Mouse (Mus musculus) neural tube, embryonic 11.5 days (tissue): ENCODE data around the gene Prrc2b. TPM values are rescaled to one million over a fixed set of nuclear protein-coding genes. Genes with fewer than 3 reads are reported as not detected.
A peak's percentile ranks its signal among the peaks of the same experiment; 100 is the strongest.

Experiments used
- ATAC-seq: fragments of 200-750 bp; cut with Nextera tagmentation; 2 replicates; pipeline ENCODE4 v1.8.0; 2017; ENCODE audit warnings: moderate number of reproducible peaks, mild to moderate bottlenecking, moderate TSS enrichment, moderate library complexity; ENCODE audit not compliant: insufficient read depth, low FRiP score, low TSS enrichment
- DNase-seq: peaks from one replicate; pipeline ENCODE4 v3.0.0-alpha.2; 2015; ENCODE audit warnings: low spot score
- H3K27ac ChIP-seq: fragments of 300-500 bp; sonication (generic); 2 replicates; pipeline ENCODE4 v1.5.1; 2014; ENCODE audit warnings: low read depth, mild to moderate bottlenecking, low read length
- H3K27me3 ChIP-seq: fragments of 300-500 bp; sonication (generic); 2 replicates; pipeline ENCODE4 v1.6.1; 2014; ENCODE audit warnings: mild to moderate bottlenecking, low read length, mixed read lengths; ENCODE audit not compliant: control insufficient read depth, insufficient read depth
- H3K36me3 ChIP-seq: fragments of 300-500 bp; sonication (generic); 2 replicates; pipeline ENCODE4 v1.6.1; 2014; ENCODE audit warnings: mild to moderate bottlenecking, low read length, moderate library complexity, mixed read lengths; ENCODE audit not compliant: control insufficient read depth, insufficient read depth
- H3K4me1 ChIP-seq: fragments of 300-500 bp; sonication (generic); 2 replicates; pipeline ENCODE4 v1.6.1; 2014; ENCODE audit warnings: low read length, mixed read lengths; ENCODE audit not compliant: control insufficient read depth, insufficient read depth
- H3K4me2 ChIP-seq: fragments of 300-500 bp; sonication (generic); 2 replicates; pipeline ENCODE4 v1.6.1; 2014; ENCODE audit warnings: low read depth, mild to moderate bottlenecking, moderate library complexity
- H3K4me3 ChIP-seq: fragments of 300-500 bp; sonication (generic); 2 replicates; pipeline ENCODE4 v1.5.1; 2014; ENCODE audit warnings: low read depth, low read length
- H3K9ac ChIP-seq: fragments of 300-500 bp; sonication (generic); 2 replicates; pipeline ENCODE4 v1.6.1; 2014; ENCODE audit warnings: mild to moderate bottlenecking, low read length
- H3K9me3 ChIP-seq: fragments of 300-500 bp; sonication (generic); 2 replicates; pipeline ENCODE4 v1.6.1; 2016; ENCODE audit warnings: low read length; ENCODE audit not compliant: control insufficient read depth
- WGBS: fragments of 180-500 bp; shearing (Covaris S2); extraction: QIAGEN DNeasy Blood & Tissue Kit; methylation state at CpG from one replicate; pipeline ENCODE4 v1.1.7; 2014; 5-methylcytosine and 5-hydroxymethylcytosine counted together
- polyA plus RNA-seq: library from polyadenylated mRNA; unstranded; fragments of >200 nt; fragmentation: Nextera tagmentation; extraction: Ambion mirVana; gene quantifications from 2 replicates; pipeline ENCODE4 v1.2.1, GENCODE M21; 2014

Gene Prrc2b
- polyA plus RNA-seq, 1 experiment from 2014 or later = 73.9 TPM

DNA sequence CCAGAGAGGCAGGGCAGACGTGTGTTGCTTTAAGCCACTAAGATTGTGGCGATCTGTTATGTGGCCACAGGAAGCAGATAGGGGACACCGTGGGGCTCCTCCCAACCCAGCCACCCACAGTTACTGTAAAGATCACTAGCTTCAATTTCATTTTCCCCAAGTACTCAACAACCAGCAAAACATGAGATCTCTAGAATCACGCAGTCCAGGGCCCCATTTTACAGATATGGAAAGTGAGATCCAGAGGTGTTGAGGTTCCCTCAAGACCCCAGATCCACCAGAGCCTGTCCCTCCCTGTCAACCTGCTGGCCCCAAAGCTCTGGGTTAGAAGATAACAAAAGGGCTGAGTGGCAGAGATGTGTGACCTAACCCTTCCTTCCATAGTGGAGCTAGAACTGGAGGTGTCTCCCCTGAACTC lies 35.0 kb upstream of the Prrc2b start:
- Histone ChIP-seq H3K4me1 (no peaks in the 10 kb centered on the region), H3K36me3 (no peaks in the 10 kb centered on the region), H3K4me2 (no peak overlapping the region), H3K9me3 (no peaks in the 10 kb centered on the region), H3K4me3 (no peak overlapping the region), H3K27ac (no peak overlapping the region), H3K9ac (no peak overlapping the region), H3K27me3 (no peaks in the 10 kb centered on the region)
- 90% methylated on average over 4 of the region's 4 CpGs for WGBS
- ATAC-seq (no peak), DNase-seq (no peak)

DNA sequence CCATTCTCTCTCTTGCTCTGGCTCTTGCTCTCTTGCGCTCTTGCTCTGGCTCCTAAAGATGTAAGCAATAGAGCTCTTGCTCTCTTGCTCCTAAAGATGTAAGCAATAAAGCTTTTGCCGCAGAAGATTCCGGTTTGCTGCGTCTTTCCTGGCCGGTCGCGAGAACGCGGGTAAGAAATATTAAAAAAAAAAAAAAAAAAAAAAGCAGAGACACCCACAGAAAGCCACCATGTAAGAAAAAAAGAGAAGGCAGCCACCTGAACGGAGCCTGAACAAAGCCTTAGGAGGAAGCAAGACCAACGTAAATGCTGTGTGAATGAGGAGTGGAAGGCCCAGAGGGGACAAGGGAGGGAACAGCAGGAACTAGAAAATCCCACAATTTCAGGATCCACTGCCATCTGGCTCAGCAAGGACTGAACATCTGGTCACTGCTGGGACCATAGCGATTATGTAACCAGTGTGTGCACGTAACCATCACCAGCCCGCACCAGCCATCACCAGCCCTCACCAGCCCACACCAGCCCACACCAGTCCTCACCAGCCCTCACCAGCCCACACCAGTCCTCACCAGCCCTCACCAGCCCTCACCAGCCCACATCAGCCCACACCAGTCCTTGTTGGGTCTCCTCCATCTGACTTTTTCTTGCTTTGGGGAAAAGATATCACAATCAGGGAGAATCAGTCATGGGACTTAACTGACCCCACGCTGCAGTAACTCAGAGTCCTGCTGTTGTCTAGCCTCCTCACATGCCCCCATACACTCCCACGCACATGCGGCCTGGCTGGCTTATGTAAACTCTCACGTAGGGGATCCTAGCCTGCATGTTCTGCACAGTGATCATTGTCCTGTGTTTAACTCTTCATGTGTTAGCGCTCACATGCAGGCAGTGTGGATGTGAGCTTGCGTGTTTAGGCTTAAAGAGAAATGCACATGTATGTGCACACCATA lies 30.8 kb upstream of the Prrc2b start:
- Histone ChIP-seq H3K4me2 (no peak overlapping the region), H3K4me3 (no peak overlapping the region), H3K9me3 (no peaks in the 10 kb centered on the region), H3K27me3 (no peaks in the 10 kb centered on the region), H3K9ac (no peak overlapping the region), H3K36me3 (no peaks in the 10 kb centered on the region), H3K4me1 (no peaks in the 10 kb centered on the region), H3K27ac (no peak overlapping the region)
- no peak for ATAC-seq
- DNase-seq = no peak
- 91% methylated on average over 20 of the region's 20 CpGs for WGBS

DNA sequence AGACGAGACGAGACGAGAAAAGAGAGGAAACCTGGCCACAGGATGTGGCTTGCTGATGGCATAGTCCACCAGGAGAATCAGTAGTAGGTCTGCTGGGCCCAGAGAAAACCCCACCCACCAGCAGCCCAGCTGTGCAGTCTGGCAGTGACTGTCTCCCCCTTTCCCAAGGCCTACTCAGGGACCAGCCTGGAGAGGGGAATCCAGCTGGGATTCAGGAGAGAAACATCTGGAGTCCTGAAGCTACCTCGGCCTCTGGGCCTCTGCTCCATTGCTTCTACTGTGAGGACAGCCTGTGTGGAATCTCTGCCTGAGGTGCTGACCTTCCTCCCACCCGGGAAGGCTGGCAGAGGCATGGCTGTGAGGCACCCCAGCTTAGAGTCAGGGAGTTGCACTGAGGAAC lies 29.7 kb upstream of the Prrc2b start:
- 68% methylated on average over 5 of the region's 5 CpGs for WGBS

DNA sequence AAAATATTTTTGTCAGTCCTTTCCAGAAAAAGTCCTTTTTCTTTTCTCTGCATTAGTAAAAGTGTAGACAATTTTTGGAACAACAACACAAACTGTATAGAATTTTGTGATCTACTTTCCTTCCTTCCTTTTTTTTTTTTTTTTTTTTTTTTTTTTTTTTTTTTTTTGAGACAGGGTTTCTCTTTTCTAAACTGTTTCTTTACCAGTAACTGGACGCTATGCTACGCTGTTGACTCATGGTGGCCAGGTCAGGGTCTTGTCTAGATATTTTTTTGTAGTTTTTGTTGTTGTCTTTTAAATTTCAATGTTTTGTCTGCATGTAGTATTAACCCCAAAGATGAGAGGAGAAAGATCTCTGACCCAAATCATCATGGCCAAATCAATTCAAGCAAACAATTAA lies 29.1 kb upstream of the Prrc2b start:
- Histone ChIP-seq H3K4me3 (no peak overlapping the region), H3K27me3 (no peaks in the 10 kb centered on the region), H3K4me2 (no peak overlapping the region), H3K9ac (no peak overlapping the region), H3K36me3 (no peaks in the 10 kb centered on the region), H3K4me1 (no peaks in the 10 kb centered on the region), H3K9me3 (no peaks in the 10 kb centered on the region), H3K27ac (no peak overlapping the region)
- DNase-seq (no peak), ATAC-seq (no peak)
- 93% methylated on average over 2 of the region's 2 CpGs for WGBS

More for the DNA sequence above, 29.7 kb upstream of the Prrc2b start:
- H3K9me3 ChIP-seq = no peaks in the 10 kb centered on the region
- no peak overlapping the region for H3K27ac ChIP-seq
- H3K4me1 ChIP-seq = no peaks in the 10 kb centered on the region
- DNase-seq (no peak), ATAC-seq (no peak)
- H3K27me3 ChIP-seq = no peaks in the 10 kb centered on the region
- no peak overlapping the region for H3K4me2 ChIP-seq
- H3K4me3 ChIP-seq = no peak overlapping the region
- H3K9ac ChIP-seq = no peak overlapping the region
- H3K36me3 ChIP-seq = no peaks in the 10 kb centered on the region

DNA sequence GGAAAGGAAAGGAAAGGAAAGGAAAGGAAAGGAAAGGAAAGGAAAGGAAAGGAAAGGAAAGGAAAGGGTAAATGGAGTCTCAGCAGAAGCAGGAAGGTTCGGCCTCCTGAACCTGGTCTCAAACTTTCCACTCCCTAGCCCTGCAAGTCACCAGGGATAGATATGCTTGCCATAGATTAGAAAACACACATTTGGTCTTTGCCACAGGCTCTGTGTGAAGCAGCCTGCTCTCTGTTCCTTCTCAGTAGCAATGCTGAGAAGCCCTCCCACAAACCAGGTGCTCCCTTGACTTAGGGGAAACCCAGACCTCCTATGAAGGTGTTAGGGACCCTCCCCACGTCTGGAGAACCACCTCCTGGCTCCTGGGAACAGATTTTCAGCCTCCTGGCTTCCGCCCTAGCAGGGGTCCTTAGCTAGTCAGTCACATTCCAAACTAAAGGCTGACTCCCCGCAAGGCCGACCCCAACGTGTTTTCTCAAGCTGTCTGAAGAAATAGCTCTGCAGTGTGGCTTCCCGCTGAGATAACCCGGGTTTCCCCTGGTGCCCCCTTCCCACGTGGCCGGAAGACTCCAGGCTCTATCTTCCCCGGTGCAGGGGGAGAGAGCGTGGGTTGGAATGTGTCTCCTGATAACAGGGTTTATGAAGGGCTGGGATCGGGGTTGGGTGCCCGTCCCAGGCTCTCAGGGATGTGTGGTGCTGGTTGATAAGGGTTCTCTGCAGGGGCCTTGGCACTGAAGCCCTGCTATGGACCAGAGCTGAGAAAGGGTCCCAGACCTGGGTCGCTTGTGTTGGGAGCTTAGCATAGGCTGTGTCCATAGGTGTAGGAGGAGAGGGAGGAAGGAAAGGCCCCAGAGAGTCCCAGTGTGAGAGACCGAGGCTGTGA lies 23.0 kb upstream of the Prrc2b start:
- Histone ChIP-seq H3K4me1 (no peaks in the 10 kb centered on the region), H3K36me3 (no peaks in the 10 kb centered on the region), H3K9me3 (no peaks in the 10 kb centered on the region), H3K4me2 (no peak overlapping the region), H3K27me3 (no peaks in the 10 kb centered on the region), H3K4me3 (no peak overlapping the region), H3K27ac (no peak overlapping the region), H3K9ac (no peak overlapping the region)
- no peak for DNase-seq
- no peak for ATAC-seq
- WGBS = 37% methylated on average over 16 of the region's 16 CpGs

DNA sequence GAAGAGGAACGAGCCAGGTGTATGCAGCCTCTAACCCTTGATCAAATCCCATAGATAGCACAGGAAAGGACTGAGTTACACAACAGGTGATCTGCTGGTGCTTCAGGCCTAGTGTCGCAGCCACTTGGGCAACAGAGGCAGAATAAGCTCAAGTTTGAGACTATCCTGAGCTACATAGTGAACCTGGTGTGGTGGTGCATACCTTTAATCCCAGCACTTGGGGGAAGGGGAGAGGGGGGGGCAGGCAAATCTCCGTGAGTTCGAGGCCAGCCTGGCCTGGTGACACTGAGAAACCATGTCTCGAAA lies 22.4 kb upstream of the Prrc2b start:
- Histone ChIP-seq H3K4me1 (no peaks in the 10 kb centered on the region), H3K9me3 (no peaks in the 10 kb centered on the region), H3K4me2 (no peak overlapping the region), H3K27ac (no peak overlapping the region), H3K36me3 (no peaks in the 10 kb centered on the region), H3K9ac (no peak overlapping the region), H3K27me3 (no peaks in the 10 kb centered on the region), H3K4me3 (no peak overlapping the region)
- ATAC-seq = no peak
- no peak for DNase-seq
- 87% methylated on average over 5 of the region's 5 CpGs for WGBS

DNA sequence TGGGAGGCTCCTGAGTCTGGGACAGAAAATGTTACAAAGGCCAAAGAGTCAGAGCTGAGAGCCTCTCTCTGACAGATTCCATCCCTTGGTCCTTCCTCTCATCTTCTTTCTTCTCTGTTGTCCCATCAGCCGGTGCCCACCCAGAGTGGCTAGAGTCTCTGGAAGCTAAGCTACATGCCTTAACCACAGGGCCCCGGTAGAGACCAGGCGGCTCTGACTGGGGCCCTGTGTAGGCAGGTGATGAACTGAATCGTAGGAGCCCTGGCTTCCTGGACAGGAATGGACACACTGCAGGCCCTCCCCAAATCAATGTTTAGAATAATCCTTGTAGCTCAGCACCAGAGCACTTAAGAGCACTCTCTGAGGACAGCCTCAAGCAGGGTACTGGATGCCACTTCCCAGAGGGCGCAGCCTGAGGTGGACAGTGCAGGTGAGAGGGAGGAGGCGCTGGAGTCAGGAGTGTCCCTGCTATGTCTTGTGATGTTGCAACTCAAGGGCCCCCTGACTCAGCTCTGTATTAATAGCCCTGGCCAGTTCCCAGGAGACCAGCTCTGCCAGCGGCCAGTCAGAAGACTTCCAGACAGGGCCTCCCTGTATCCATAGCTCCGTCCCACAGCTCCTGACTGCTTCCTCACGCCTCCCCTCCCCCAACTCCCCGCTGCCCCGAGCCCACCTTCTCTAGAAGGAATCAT lies 21.4 kb upstream of the Prrc2b start:
- Histone ChIP-seq H3K27ac (no peak overlapping the region), H3K4me2 (no peak overlapping the region), H3K36me3 (no peaks in the 10 kb centered on the region), H3K4me1 (no peaks in the 10 kb centered on the region), H3K4me3 (no peak overlapping the region), H3K27me3 (no peaks in the 10 kb centered on the region), H3K9me3 (no peaks in the 10 kb centered on the region), H3K9ac (no peak overlapping the region; the same call in 1 of the 2 replicates)
- 69% methylated on average over 11 of the region's 11 CpGs for WGBS
- ATAC-seq = no peak
- DNase-seq = no peak

DNA sequence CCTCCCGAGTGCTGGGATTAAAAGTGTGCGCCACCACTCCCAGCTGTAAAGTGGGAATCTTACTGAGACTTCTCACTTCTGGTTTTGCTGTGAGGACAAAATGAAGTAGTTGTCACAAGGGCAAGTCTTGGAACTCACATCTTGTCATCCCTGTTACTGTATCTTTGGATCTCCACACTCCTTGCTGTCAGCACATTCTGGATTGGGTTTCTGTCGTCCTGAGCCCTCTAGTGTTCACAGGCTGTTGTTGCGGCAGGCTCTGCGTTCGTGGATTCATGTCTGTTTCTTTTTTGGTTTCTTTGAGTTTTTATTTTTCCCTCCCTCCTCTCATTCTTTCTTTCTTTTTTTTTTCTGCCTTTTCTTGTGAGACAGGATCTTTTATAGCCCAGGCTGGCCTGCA lies 20.4 kb upstream of the Prrc2b start:
- H3K36me3 ChIP-seq = no peaks in the 10 kb centered on the region
- no peaks in the 10 kb centered on the region for H3K27me3 ChIP-seq
- ATAC-seq (no peak), DNase-seq (peak; percentile 57)
- WGBS = 34% methylated on average over 6 of the region's 6 CpGs
- no peak overlapping the region for H3K4me2 ChIP-seq
- H3K9ac ChIP-seq = no peak overlapping the region
- no peaks in the 10 kb centered on the region for H3K9me3 ChIP-seq
- no peak overlapping the region for H3K4me3 ChIP-seq
- no peaks in the 10 kb centered on the region for H3K4me1 ChIP-seq
- no peak overlapping the region for H3K27ac ChIP-seq
